Mouse (Mus musculus): Measurements from ENCODE around the gene Tada3. TPM values are rescaled to one million over a fixed set of nuclear protein-coding genes. Genes with fewer than 3 reads are reported as not detected.

Tada3 gene
- 10 to 100 TPM; 50.1 to 53.2 TPM for total RNA-seq (2021)

GRCm38 (mm10) chr6:113377496-113378385, at the start of gene Tada3, which contains the start of gene Arpc4:
Gene Tada3 (minus strand): TSS chr6:113377883.
Gene Arpc4 (plus strand): TSS chr6:113378115.
- peak; percentile 88 to 93 for DNase-seq (ENCODE audit: extremely low spot score in 1 of 2, low spot score in 1 of 2)

GRCm38 (mm10) chr6:113427397-113427796, 49.7 kb upstream of the Tada3 start:
- DNase-seq (ENCODE audit: extremely low spot score in 1 of 2, low spot score in 1 of 2), result no peak

- DNase-seq (ENCODE audit: extremely low spot score in 1 of 2, low spot score in 1 of 2), result no peak
Measured at GRCm38 (mm10) chr6:113426696-113427095, 49.0 kb upstream of the Tada3 start.

GRCm38 (mm10) chr6:113424187-113424586, 46.5 kb upstream of the Tada3 start:
- DNase-seq (ENCODE audit: extremely low spot score in 1 of 2, low spot score in 1 of 2), result no peak

- no peak for DNase-seq (ENCODE audit: extremely low spot score in 1 of 2, low spot score in 1 of 2)
Measured at GRCm38 (mm10) chr6:113423000-113423399, 45.3 kb upstream of the Tada3 start.

GRCm38 (mm10) chr6:113419199-113419587, 41.5 kb upstream of the Tada3 start, which contains the start of gene Rpusd3:
Gene Rpusd3 (minus strand): TSS chr6:113419340.
- DNase-seq (ENCODE audit: extremely low spot score in 1 of 2, low spot score in 1 of 2), result peak; percentile 98 to 100

GRCm38 (mm10) chr6:113418441-113419198, 40.9 kb upstream of the Tada3 start:
- DNase-seq (ENCODE audit: extremely low spot score in 1 of 2, low spot score in 1 of 2), result peak in 1 of 2 experiments; percentile 35

GRCm38 (mm10) chr6:113416416-113416815, 38.7 kb upstream of the Tada3 start:
- DNase-seq (ENCODE audit: extremely low spot score in 1 of 2, low spot score in 1 of 2), result no peak

- DNase-seq (ENCODE audit: extremely low spot score in 1 of 2, low spot score in 1 of 2), result no peak
Measured at GRCm38 (mm10) chr6:113410001-113410400, 32.3 kb upstream of the Tada3 start.

GRCm38 (mm10) chr6:113406683-113407082, 29.0 kb upstream of the Tada3 start:
- DNase-seq (ENCODE audit: extremely low spot score in 1 of 2, low spot score in 1 of 2), result no peak

GRCm38 (mm10) chr6:113405483-113405882, 27.8 kb upstream of the Tada3 start:
- no peak for DNase-seq (ENCODE audit: extremely low spot score in 1 of 2, low spot score in 1 of 2)

- no peak for DNase-seq (ENCODE audit: extremely low spot score in 1 of 2, low spot score in 1 of 2)
Measured at GRCm38 (mm10) chr6:113404649-113405448, 27.2 kb upstream of the Tada3 start.

GRCm38 (mm10) chr6:113402094-113402493, 24.4 kb upstream of the Tada3 start:
- peak; percentile 41 to 42 for DNase-seq (ENCODE audit: extremely low spot score in 1 of 2, low spot score in 1 of 2)

GRCm38 (mm10) chr6:113396270-113397030, 18.8 kb upstream of the Tada3 start:
- DNase-seq (ENCODE audit: extremely low spot score in 1 of 2, low spot score in 1 of 2), result no peak

- DNase-seq (ENCODE audit: extremely low spot score in 1 of 2, low spot score in 1 of 2), result no peak
Measured at GRCm38 (mm10) chr6:113395501-113395900, 17.8 kb upstream of the Tada3 start.

- DNase-seq (ENCODE audit: extremely low spot score in 1 of 2, low spot score in 1 of 2), result no peak
Measured at GRCm38 (mm10) chr6:113394811-113395210, 17.1 kb upstream of the Tada3 start.

GRCm38 (mm10) chr6:113393951-113394350, 16.3 kb upstream of the Tada3 start:
- no peak for DNase-seq (ENCODE audit: extremely low spot score in 1 of 2, low spot score in 1 of 2)

GRCm38 (mm10) chr6:113392387-113393071, 14.8 kb upstream of the Tada3 start:
- DNase-seq (ENCODE audit: extremely low spot score in 1 of 2, low spot score in 1 of 2), result peak; percentile 47 to 62

- DNase-seq (ENCODE audit: extremely low spot score in 1 of 2, low spot score in 1 of 2), result no peak
Measured at GRCm38 (mm10) chr6:113392015-113392386, 14.3 kb upstream of the Tada3 start.

Data from layer of hippocampus, postnatal 25 days (tissue).